Comparison of ENCODE assay signal across 11 mouse cellular contexts in genomic region chr13:15543169-15543887, GRCm38 (mm10).
DNase-seq lines count a peak whose midpoint lies in the region; ATAC-seq lines count a peak whose summit lies in the region.
"Had no signal": no experiment of that assay in that cellular context is flagged by ENCODE, and none has a peak within 500 bp of the region (broad histone marks: within the 10 kb centered on the region; RNA-seq: fewer than 3 reads in every experiment).

No protein-coding gene starts in this region.

- ATAC-seq in embryonic facial prominence, embryonic 12.5 days (ENCODE audit: insufficient number of reproducible peaks, insufficient read depth, low FRiP score, low TSS enrichment), result no peak
- no peak for ATAC-seq in hindbrain, embryonic 13.5 days (ENCODE audit: low FRiP score)
- peak; percentile 47 for ATAC-seq in midbrain, embryonic 12.5 days (ENCODE audit: low FRiP score, low read depth)

- peaks cover 66% of the 10 kb centered on the region for H3K4me1 ChIP-seq in embryonic facial prominence, embryonic 12.5 days
- H3K4me1 ChIP-seq in hindbrain, embryonic 13.5 days (replicated peaks), result peaks cover 51% of the 10 kb centered on the region
- H3K4me1 ChIP-seq in midbrain, embryonic 12.5 days, result peaks cover 84% of the 10 kb centered on the region

- WGBS in embryonic facial prominence, embryonic 12.5 days, result 40% methylated on average over 12 of the region's 12 CpGs
- WGBS in hindbrain, embryonic 13.5 days, result 25% methylated on average over 12 of the region's 12 CpGs
- 18% methylated on average over 12 of the region's 12 CpGs for WGBS in midbrain, embryonic 12.5 days

- peak; percentile 39 for DNase-seq in embryo, embryonic 10.5 days (ENCODE audit: low spot score)
- no peak for DNase-seq in embryo, embryonic 9.5 days (ENCODE audit: extremely low spot score)
- no peak for DNase-seq in gastrocnemius, postnatal 14 days
- DNase-seq in left cerebral cortex, adult 18-20 months (ENCODE audit: low spot score in 2 of 2), result no peak
- DNase-seq in heart, postnatal 25 days (ENCODE audit: low spot score), result no peak
- DNase-seq: adrenal gland, postnatal 14 days; left cerebral cortex, postnatal 4 days had no signal

- H3K27ac ChIP-seq in embryonic facial prominence, embryonic 12.5 days, result no peak overlapping the region
- H3K27ac ChIP-seq in hindbrain, embryonic 13.5 days, result peak overlapping the region; percentile 52
- H3K27ac ChIP-seq in midbrain, embryonic 12.5 days (replicated peaks), result peak overlapping the region; percentile 75
- H3K27ac ChIP-seq: lung, embryonic 15.5 days had no signal

- peak overlapping the region; percentile 3; the same call in 1 of the 2 replicates for H3K4me2 ChIP-seq in embryonic facial prominence, embryonic 12.5 days (replicated peaks)
- 0 out of 2 replicates have a peak overlapping the region, but pooled peaks have one; percentile 6 for H3K4me2 ChIP-seq in hindbrain, embryonic 13.5 days
- H3K4me2 ChIP-seq in midbrain, embryonic 12.5 days (replicated peaks), result peak overlapping the region; percentile 24
- H3K4me2 ChIP-seq: lung, embryonic 15.5 days had no signal

- 0 out of 2 replicates have a peak, but pooled peaks cover 1% of the 10 kb centered on the region for H3K36me3 ChIP-seq in embryonic facial prominence, embryonic 12.5 days
- no peaks in the 10 kb centered on the region for H3K36me3 ChIP-seq in hindbrain, embryonic 13.5 days
- no peaks in the 10 kb centered on the region for H3K36me3 ChIP-seq in midbrain, embryonic 12.5 days
- H3K36me3 ChIP-seq: lung, embryonic 15.5 days had no signal

- intact Hi-C loops in gastrocnemius, postnatal 14 days (cut with DNase I; ENCODE audit: low total_unique reads), result no loop called here
- intact Hi-C loops in heart, postnatal 25 days (cut with DNase I), result no loop called here

- no peak overlapping the region for H3K9ac ChIP-seq in embryonic facial prominence, embryonic 12.5 days
- H3K9ac ChIP-seq in hindbrain, embryonic 13.5 days, result no peak overlapping the region
- H3K9ac ChIP-seq in midbrain, embryonic 12.5 days (replicated peaks), result no peak overlapping the region
- H3K9ac ChIP-seq: lung, embryonic 15.5 days had no signal

- H3K9me3 ChIP-seq in embryonic facial prominence, embryonic 12.5 days, result no peaks in the 10 kb centered on the region
- no peaks in the 10 kb centered on the region for H3K9me3 ChIP-seq in hindbrain, embryonic 13.5 days
- H3K9me3 ChIP-seq in midbrain, embryonic 12.5 days, result no peaks in the 10 kb centered on the region
- H3K9me3 ChIP-seq: lung, embryonic 15.5 days had no signal

- no peak overlapping the region for H3K4me3 ChIP-seq in embryonic facial prominence, embryonic 12.5 days
- H3K4me3 ChIP-seq in hindbrain, embryonic 13.5 days, result no peak overlapping the region
- H3K4me3 ChIP-seq in midbrain, embryonic 12.5 days, result no peak overlapping the region
- H3K4me3 ChIP-seq: lung, embryonic 15.5 days had no signal

- no peaks in the 10 kb centered on the region for H3K27me3 ChIP-seq in embryonic facial prominence, embryonic 12.5 days
- no peaks in the 10 kb centered on the region for H3K27me3 ChIP-seq in hindbrain, embryonic 13.5 days
- no peaks in the 10 kb centered on the region for H3K27me3 ChIP-seq in midbrain, embryonic 12.5 days
- H3K27me3 ChIP-seq: lung, embryonic 15.5 days had no signal
